ENCODE assay signal across 8 mouse cellular contexts in the genomic region with DNA sequence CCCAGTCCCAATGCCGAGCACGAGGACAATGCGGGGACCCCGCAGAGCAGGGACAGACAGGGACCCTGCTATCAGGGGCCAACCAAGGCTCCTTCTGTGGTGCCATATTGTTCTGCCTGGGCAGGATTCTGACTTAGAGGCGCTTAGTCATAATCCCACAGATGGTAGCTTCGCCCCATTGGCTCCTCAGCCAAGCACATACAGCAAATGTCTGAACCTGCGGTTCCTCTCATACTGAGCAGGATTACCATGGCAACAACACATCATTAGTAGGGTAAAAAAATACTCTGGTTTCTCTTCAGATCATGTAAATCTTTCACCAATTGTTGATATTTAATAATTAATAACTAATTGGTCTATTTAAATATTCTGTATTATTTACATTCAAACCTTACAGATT.
DNase-seq lines count a peak whose midpoint lies in the region; ATAC-seq and TF ChIP-seq lines count a peak whose summit lies in the region.

No protein-coding gene starts in this region.

- TF ChIP-seq CTCF in brain, embryonic 14.5 days (IDR thresholded peaks at IDR 0.05; ENCODE audit: borderline replicate concordance, extremely low read depth, insufficient read depth, insufficient read length), result no peak
- no peak for TF ChIP-seq CTCF in midbrain, postnatal 0 days (IDR thresholded peaks at IDR 0.05)

- H3K36me3 ChIP-seq in heart, embryonic 12.5 days, result no peaks in the 10 kb centered on the region
- H3K36me3 ChIP-seq in kidney, embryonic 15.5 days, result no peaks in the 10 kb centered on the region
- no peaks in the 10 kb centered on the region for H3K36me3 ChIP-seq in limb, embryonic 14.5 days (ENCODE audit: control insufficient read depth, insufficient read depth, low read length)
- H3K36me3 ChIP-seq in midbrain, postnatal 0 days (ENCODE audit: insufficient read depth, low read length), result no peaks in the 10 kb centered on the region

- 82% methylated on average over 7 of the region's 7 CpGs for WGBS in heart, embryonic 12.5 days
- 80% methylated on average over 7 of the region's 7 CpGs for WGBS in kidney, embryonic 15.5 days
- 79% methylated on average over 7 of the region's 7 CpGs for WGBS in limb, embryonic 14.5 days
- whole genome bisulfite sequencing in midbrain, postnatal 0 days, result 72% methylated on average over 7 of the region's 7 CpGs

- H3K9ac ChIP-seq in heart, embryonic 12.5 days, result no peak overlapping the region
- H3K9ac ChIP-seq in kidney, embryonic 15.5 days, result no peak overlapping the region
- no peak overlapping the region for H3K9ac ChIP-seq in limb, embryonic 14.5 days (ENCODE audit: low read depth, low read length, severe bottlenecking)
- H3K9ac ChIP-seq in midbrain, postnatal 0 days (replicated peaks; ENCODE audit: low read length, poor library complexity, severe bottlenecking), result no peak overlapping the region

- TF ChIP-seq POLR2A in brain, embryonic 14.5 days (IDR thresholded peaks at IDR 0.05; ENCODE audit: borderline replicate concordance, extremely low read depth, insufficient read depth, insufficient read length, poor library complexity, severe bottlenecking), result no peak
- TF ChIP-seq POLR2A in limb, embryonic 14.5 days (IDR thresholded peaks at IDR 0.05; ENCODE audit: borderline replicate concordance, extremely low read depth, insufficient read depth, insufficient read length), result no peak

- peak; percentile 91 for DNase-seq in 416B (ENCODE audit: low read depth)
- DNase-seq in brain, embryonic 14.5 days (ENCODE audit: low read depth), result peak; percentile 83
- DNase-seq in fibroblast of lung, adult 2 months (ENCODE audit: low read depth), result peak; percentile 53
- peak; percentile 86 for DNase-seq in limb, embryonic 14.5 days (ENCODE audit: low spot score)
- peak; percentile 80 for DNase-seq in midbrain, postnatal 0 days (ENCODE audit: low spot score)
- peak; percentile 84 to 92 for DNase-seq in spleen, postnatal 36 days (ENCODE audit: low spot score in 2 of 2)

- no peak overlapping the region for H3K27ac ChIP-seq in heart, embryonic 12.5 days (ENCODE audit: poor library complexity, severe bottlenecking)
- H3K27ac ChIP-seq in kidney, embryonic 15.5 days, result no peak overlapping the region
- no peak overlapping the region for H3K27ac ChIP-seq in limb, embryonic 14.5 days (replicated peaks; ENCODE audit: low read depth, low read length)
- no peak overlapping the region for H3K27ac ChIP-seq in midbrain, postnatal 0 days (ENCODE audit: low read depth, low read length)

- H3K4me3 ChIP-seq in heart, embryonic 12.5 days, result no peak overlapping the region
- H3K4me3 ChIP-seq in kidney, embryonic 15.5 days (replicated peaks), result no peak overlapping the region
- H3K4me3 ChIP-seq in limb, embryonic 14.5 days (replicated peaks; ENCODE audit: low read length), result no peak overlapping the region
- no peak overlapping the region for H3K4me3 ChIP-seq in midbrain, postnatal 0 days (ENCODE audit: low read depth, low read length)

- H3K9me3 ChIP-seq in heart, embryonic 12.5 days (replicated peaks), result no peaks in the 10 kb centered on the region
- H3K9me3 ChIP-seq in kidney, embryonic 15.5 days (replicated peaks), result no peaks in the 10 kb centered on the region
- H3K9me3 ChIP-seq in limb, embryonic 14.5 days (ENCODE audit: control insufficient read depth, low read length), result no peaks in the 10 kb centered on the region
- no peaks in the 10 kb centered on the region for H3K9me3 ChIP-seq in midbrain, postnatal 0 days (ENCODE audit: low read length)

- H3K4me1 ChIP-seq in heart, embryonic 12.5 days (replicated peaks), result no peaks in the 10 kb centered on the region
- H3K4me1 ChIP-seq in kidney, embryonic 15.5 days, result no peaks in the 10 kb centered on the region
- H3K4me1 ChIP-seq in limb, embryonic 14.5 days (ENCODE audit: control insufficient read depth, insufficient read depth, low read length), result no peaks in the 10 kb centered on the region
- H3K4me1 ChIP-seq in midbrain, postnatal 0 days (ENCODE audit: insufficient read depth, low read length), result no peaks in the 10 kb centered on the region

- H3K4me2 ChIP-seq in heart, embryonic 12.5 days, result no peak overlapping the region
- no peak overlapping the region for H3K4me2 ChIP-seq in kidney, embryonic 15.5 days
- no peak overlapping the region for H3K4me2 ChIP-seq in limb, embryonic 14.5 days (replicated peaks; ENCODE audit: low read depth, low read length, severe bottlenecking)
- H3K4me2 ChIP-seq in midbrain, postnatal 0 days (ENCODE audit: low read depth, low read length, poor library complexity, severe bottlenecking), result no peak overlapping the region

- peak; percentile 100 for ATAC-seq in heart, embryonic 12.5 days (ENCODE audit: insufficient number of reproducible peaks, low FRiP score)
- peak; percentile 100 for ATAC-seq in kidney, embryonic 15.5 days (replicated peaks; ENCODE audit: low FRiP score)
- ATAC-seq in limb, embryonic 14.5 days (ENCODE audit: low FRiP score, low read depth), result peak; percentile 100
- ATAC-seq in midbrain, postnatal 0 days (ENCODE audit: low FRiP score), result peak; percentile 99

- H3K27me3 ChIP-seq in heart, embryonic 12.5 days (replicated peaks), result no peaks in the 10 kb centered on the region
- H3K27me3 ChIP-seq in kidney, embryonic 15.5 days, result no peaks in the 10 kb centered on the region
- no peaks in the 10 kb centered on the region for H3K27me3 ChIP-seq in limb, embryonic 14.5 days (ENCODE audit: control insufficient read depth, insufficient read depth, low read length)
- H3K27me3 ChIP-seq in midbrain, postnatal 0 days (ENCODE audit: insufficient read depth, low read length), result no peaks in the 10 kb centered on the region
